Mouse (Mus musculus) cerebellum, postnatal 4 days (tissue): ENCODE results near the gene Vmn1r60.
"Not testable (repeated sequence)": the region's sequence is repeated elsewhere in the genome, so short reads cannot be mapped to it uniquely, and the experiment has no call there.

Experiments used
- DNase-seq, 2 experiments: peaks; one replicate each; pipeline ENCODE4 v3.0.0; 2022; ENCODE audit warnings: low spot score in 2 of 2, mixed read lengths in 1 of 2

The Vmn1r60 gene

DNA sequence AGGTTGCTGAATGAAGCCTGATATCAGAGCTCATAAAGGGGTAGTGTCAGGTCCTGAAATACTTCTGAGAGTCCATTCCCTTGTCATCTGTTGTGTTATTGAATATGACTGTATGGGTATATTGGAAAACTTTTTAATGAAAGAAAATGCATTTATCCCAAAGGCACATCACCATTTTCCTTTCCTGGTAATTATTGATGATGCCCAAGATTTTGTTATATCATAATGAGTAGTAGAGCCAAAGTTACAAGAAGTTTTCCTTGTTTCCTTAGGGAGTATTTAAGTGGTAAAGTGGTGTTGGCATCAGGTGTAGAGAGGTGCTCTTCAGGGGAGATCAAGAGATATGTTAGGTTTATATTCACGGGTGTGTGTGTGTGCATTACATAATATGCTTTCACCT is at the start of gene Vmn1r60:
Vmn1r60 (minus strand) TSS at position 101 of the 400 bp plus-strand sequence.
- not testable (repeated sequence) for DNase-seq

DNA sequence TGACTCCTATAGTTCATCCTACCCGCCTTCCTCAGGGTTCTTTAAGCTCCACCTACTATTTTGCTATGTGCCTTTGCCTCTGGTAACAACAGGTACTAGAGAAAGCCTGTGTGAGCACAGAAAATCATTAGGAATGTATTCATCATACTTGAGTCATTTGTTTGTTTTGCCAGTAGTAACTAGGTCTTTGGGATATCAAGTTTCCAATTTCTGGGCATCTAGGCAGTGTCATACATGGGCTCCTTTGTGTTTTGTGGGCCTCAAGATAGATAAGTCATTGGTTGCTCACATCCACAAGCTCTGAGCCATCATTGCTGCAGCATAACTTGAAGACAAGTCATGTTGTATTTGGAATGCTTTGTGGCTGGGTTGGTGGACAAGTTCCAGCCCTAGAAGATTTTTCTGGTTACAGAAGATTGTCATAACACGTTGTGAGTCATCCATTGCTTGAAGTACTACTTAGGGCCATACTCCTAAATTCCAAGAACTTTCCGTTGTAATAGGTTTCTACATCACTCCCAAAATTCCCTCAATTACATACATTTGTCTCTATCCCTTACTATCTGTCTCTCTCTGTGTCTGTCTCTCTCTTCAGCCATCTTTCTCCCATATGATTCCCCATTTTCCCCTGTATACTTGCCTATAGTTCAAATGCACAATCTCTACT is 6.2 kb downstream of the Vmn1r60 start:
- not testable (repeated sequence) for DNase-seq

DNA sequence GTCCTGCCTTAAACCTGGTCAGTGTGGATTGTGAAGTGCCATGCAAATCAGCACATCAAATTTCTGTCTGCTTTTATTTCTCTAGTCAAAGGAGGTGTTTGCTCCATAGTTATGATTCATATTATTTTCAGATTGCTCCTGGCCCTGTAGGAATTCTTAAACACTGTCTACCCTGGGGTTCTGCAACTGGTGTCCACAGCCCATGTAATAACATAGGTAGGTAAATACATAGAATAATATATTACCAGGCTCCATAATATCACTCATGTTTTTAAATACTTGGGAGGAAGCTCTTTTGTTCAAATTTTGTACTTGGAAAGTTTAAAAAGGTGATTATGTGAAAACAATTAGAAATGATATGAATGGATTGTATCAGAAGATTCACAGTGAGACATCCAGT is 53.3 kb downstream of the Vmn1r60 start, which contains the start of gene Vmn2r28:
Vmn2r28 (minus strand) TSS at position 101 of the 400 bp plus-strand sequence.
- DNase-seq, result not testable (repeated sequence)
